Mouse (Mus musculus) large intestine, adult 2 months (tissue): Measurements from ENCODE around the gene Slc16a1. TPM values are rescaled to one million over a fixed set of nuclear protein-coding genes. Genes with fewer than 3 reads are reported as not detected.

ENCODE experiments used
- polyA plus RNA-seq: library from polyadenylated mRNA; depleted of rRNA; stranded (reverse); fragments of >200 nt; gene quantifications from 2 replicates; pipeline ENCODE4 v1.2.3, GENCODE M21; 2012; rRNA removed

Slc16a1 gene
- polyA plus RNA-seq, 1 experiment: 26.8 TPM

Other genes with a start within 250 kb of the Slc16a1 start
- gene Lrig2, start 126.8 kb upstream of the Slc16a1 start, polyA plus RNA-seq: 4.1 and 5.8 TPM in 2 replicates
- 9.0 and 9.6 TPM in 2 replicates for gene Ppm1j, start 142.4 kb downstream of the Slc16a1 start, polyA plus RNA-seq
- 0.07 and 0.59 TPM in 2 replicates for gene Fam19a3, start 143.2 kb downstream of the Slc16a1 start, polyA plus RNA-seq
- 142 and 143 TPM in 2 replicates for gene Rhoc, start 149.7 kb downstream of the Slc16a1 start, polyA plus RNA-seq
- gene Mov10, start 179.9 kb downstream of the Slc16a1 start, polyA plus RNA-seq: 20.0 and 44.6 TPM in 2 replicates
- gene St7l, start 225.3 kb downstream of the Slc16a1 start, polyA plus RNA-seq: 5.6 and 7.3 TPM in 2 replicates
- gene Capza1, start 225.8 kb downstream of the Slc16a1 start, polyA plus RNA-seq: 47.8 and 53.7 TPM in 2 replicates